Mouse (Mus musculus) layer of hippocampus, adult 2 months (tissue): ENCODE data around the gene Mrps25. TPM values are rescaled to one million over a fixed set of nuclear protein-coding genes. Genes with fewer than 3 reads are reported as not detected.

Source experiments
- DNase-seq, 2 experiments: peaks; one replicate each; pipeline ENCODE4 v3.0.0; 2022; ENCODE audit warnings: low spot score in 2 of 2
- H3K27ac ChIP-seq: fragments of 200-600 bp; 2 replicates; pipeline ENCODE4 v1.8.1; 2022
- H3K4me3 ChIP-seq: fragments of 200-600 bp; 2 replicates; pipeline ENCODE4 v1.8.1; 2022; ENCODE audit warnings: mild to moderate bottlenecking
- CTCF ChIP-seq: fragments of 200-600 bp; conservative IDR thresholded peaks from 2 replicates; pipeline ENCODE4 v1.8.1; 2022; ENCODE audit warnings: antibody characterized with exemption, mild to moderate bottlenecking, moderate library complexity
- total RNA-seq, 2 experiments: library from RNA; stranded (reverse); gene quantifications; 2 replicates each; pipeline ENCODE4 v1.2.3; 2021

Mrps25 gene
- total RNA-seq, 2 experiments from 2014 or later = 49.5 to 51.8 TPM

GRCm38 (mm10) chr6:92176450-92176849 lies 7.4 kb downstream of the Mrps25 start:
- TF ChIP-seq CTCF = no peak
- DNase-seq = no peak
- no peak overlapping the region for H3K27ac ChIP-seq
- H3K4me3 ChIP-seq = no peak overlapping the region

DNA sequence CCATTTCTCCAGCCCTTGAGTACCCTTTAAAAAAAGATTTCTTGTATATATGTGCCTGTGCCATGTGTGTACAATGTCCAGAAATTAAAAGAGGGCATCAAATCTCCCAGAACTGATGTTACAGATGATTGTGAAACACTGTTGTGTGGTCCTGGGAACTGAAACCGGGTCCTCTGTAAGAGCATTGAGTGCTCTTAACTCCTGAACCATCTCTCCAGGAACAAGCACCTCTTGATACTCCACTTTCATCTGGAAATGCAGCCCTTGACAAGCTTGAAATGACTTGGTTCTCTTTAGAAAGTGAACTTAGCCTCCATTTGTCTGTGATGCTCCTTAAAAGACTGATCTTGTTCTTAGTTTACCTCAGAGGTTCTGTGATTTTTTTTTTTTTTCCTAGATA lies 21.1 kb downstream of the Mrps25 start:
- no peak overlapping the region for H3K4me3 ChIP-seq
- no peak for DNase-seq
- H3K27ac ChIP-seq = no peak overlapping the region
- TF ChIP-seq CTCF = no peak

DNA sequence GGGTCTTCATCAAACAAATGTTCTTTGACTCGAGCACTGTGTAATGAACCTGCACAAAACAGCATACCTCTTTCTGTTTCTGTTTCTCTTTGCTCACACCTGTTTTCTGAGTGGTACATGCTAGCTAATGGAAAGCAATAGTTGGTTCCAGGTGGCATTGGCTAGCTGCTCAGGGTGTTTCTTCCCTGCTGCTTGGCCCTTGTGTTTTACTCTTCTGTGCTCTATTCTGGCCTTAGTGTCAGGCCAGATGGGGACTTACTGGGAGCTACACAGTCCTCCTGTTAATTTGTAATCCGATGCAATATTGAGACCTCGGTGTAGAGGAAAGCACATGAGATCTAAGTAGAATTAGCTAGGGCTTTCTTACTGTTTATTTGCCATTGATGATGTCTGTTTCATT lies 25.0 kb downstream of the Mrps25 start:
- DNase-seq = no peak
- no peak for TF ChIP-seq CTCF

GRCm38 (mm10) chr6:92153774-92154173 lies 30.1 kb downstream of the Mrps25 start:
- H3K4me3 ChIP-seq = no peak overlapping the region
- no peak for TF ChIP-seq CTCF
- no peak overlapping the region for H3K27ac ChIP-seq
- DNase-seq = no peak

More for the DNA sequence above, 25.0 kb downstream of the Mrps25 start:
- no peak overlapping the region for H3K27ac ChIP-seq
- no peak overlapping the region for H3K4me3 ChIP-seq

DNA sequence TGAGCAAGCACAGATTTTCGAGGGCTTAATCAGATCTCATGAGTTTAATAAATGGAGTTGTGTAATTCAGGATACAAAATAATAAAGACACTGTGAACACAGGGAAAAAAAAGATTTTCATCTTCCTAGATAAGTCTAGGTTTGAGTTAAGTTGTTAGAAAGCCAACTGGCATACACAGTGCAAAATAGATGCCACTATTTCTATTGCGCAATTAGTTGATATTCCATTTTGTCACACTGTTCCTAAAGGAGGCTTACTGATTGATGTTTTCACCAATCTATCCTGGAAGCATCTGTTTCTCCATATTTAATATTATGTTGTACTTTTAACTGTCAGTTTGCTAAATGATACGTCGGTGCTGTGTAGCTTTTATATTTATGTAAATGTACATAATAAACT lies 38.0 kb downstream of the Mrps25 start:
- no peak for DNase-seq
- Histone ChIP-seq H3K4me3 (no peak overlapping the region), H3K27ac (no peak overlapping the region)
- TF ChIP-seq CTCF = no peak

- peak in 1 of 2 experiments; percentile 16 for DNase-seq
- Histone ChIP-seq H3K4me3 (no peak overlapping the region), H3K27ac (no peak overlapping the region)
- no peak for TF ChIP-seq CTCF
These were observed 47.5 kb downstream of the Mrps25 start for GRCm38 (mm10) chr6:92136356-92136755.

DNA sequence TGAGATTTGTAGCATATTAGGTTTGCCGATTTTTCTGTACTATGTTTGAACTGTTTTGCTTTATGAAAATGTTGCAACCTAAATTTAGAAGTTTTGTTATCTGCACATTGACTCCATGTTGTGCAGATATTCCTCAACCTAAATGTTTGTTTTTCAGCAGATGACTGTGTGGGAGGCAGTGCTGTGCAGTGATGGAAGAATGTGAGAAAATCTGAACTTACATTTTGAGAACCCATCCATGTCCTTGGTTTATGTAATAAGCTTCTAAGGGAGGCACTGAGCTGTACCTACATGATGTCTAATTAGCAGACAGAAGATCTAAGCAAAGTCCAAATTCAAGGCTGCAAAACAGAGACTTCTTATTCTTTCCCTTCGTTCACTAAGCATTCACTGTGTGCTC lies 50.2 kb downstream of the Mrps25 start:
- no peak for TF ChIP-seq CTCF
- DNase-seq = peak in 1 of 2 experiments; percentile 22
- Histone ChIP-seq H3K27ac (peak overlapping the region; percentile 68), H3K4me3 (no peak overlapping the region)

DNA sequence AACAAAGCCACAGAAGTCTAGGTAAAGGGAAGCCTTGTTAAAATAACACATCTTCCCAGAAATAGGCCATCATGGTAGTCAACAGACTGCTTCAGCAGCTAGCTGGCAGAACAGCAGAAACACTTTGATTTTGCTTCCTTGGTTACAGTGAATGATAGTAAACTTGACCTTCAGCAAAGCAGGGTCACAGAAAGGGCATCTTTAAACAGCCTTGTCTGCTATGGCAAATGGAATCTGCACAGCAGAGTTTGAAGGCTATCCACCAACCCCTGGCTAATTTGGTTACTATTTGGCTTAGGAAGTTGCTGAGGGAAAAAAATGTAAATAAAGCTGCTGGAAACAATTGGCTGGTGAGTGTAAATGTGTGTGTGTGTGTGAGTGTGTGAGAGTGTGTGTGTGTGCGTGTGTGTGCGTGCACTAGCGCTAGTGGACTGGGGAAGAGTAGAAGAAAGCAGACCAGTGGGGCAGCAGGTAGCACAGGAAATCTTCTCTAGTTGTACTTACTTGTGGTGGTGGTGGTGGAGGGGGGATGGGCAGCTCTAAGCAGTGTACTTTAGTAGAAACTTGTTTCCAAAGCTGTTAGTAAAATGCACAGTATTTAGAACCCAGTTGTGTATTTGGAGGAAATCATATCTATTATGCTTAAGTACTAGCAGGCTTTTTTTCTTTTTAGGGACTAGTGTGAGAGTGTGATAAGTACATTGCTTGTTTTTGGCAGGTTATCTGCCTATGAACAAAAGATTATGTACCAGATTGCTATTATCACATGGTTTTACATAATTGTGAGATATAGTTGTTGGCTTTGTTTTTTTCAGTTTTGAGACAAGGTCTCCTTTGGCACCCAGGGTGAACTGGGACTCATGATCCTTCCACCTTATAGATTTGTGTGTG lies 51.6 kb downstream of the Mrps25 start:
- no peak for DNase-seq
- no peak overlapping the region for H3K4me3 ChIP-seq
- no peak for TF ChIP-seq CTCF
- peak overlapping the region; percentile 21; the same call in 1 of the 2 replicates for H3K27ac ChIP-seq

GRCm38 (mm10) chr6:92131456-92131855 lies 52.4 kb downstream of the Mrps25 start:
- H3K27ac ChIP-seq = peak overlapping the region; percentile 3; the same call in 1 of the 2 replicates
- TF ChIP-seq CTCF = no peak
- H3K4me3 ChIP-seq = no peak overlapping the region
- DNase-seq = no peak

- H3K27ac ChIP-seq = no peak overlapping the region
- H3K4me3 ChIP-seq = no peak overlapping the region
- no peak for DNase-seq
- TF ChIP-seq CTCF = no peak
These were observed 56.9 kb downstream of the Mrps25 start for GRCm38 (mm10) chr6:92126861-92127468.

DNA sequence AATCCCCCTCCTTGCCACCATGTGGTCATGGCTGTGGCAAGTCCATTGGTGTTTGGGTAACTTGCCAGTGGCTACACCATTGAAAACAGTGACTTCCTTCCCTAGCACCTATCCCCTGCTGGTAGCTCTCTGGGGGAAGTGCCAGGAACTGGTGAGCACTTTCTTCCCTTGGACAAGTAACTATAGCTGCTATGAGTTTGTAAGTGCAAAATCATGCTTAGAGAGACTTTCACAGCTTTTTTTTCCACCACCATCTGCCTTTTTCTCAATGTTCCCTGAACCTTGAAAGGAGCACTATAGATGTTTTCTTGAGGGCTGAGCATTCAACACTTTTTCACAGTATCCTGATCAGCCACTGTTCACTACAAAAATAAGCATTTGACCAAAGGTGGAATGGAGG lies 59.3 kb downstream of the Mrps25 start:
- H3K27ac ChIP-seq = no peak overlapping the region

More for the DNA sequence above, 59.3 kb downstream of the Mrps25 start:
- no peak for DNase-seq
- no peak for TF ChIP-seq CTCF
- no peak overlapping the region for H3K4me3 ChIP-seq

Other genes with a start within 250 kb of the Mrps25 start
- gene Fgd5, start 205.2 kb downstream of the Mrps25 start, total RNA-seq = 1 to 10 TPM; 4.3 to 5.7 TPM
- gene Nr2c2, start 92.6 kb downstream of the Mrps25 start, total RNA-seq = 10 to 100 TPM; 88.6 to 92.3 TPM
- gene Rbsn, start 30.9 kb upstream of the Mrps25 start, total RNA-seq = 10 to 100 TPM; 42.8 to 44.1 TPM
- 1 to 10 TPM; 1.3 to 2.2 TPM for gene Trh, start 60.6 kb upstream of the Mrps25 start, total RNA-seq